Mouse (Mus musculus): ENCODE results near the gene Tmem248. TPM values are rescaled to one million over a fixed set of nuclear protein-coding genes. Genes with fewer than 3 reads are reported as not detected.

Gene Tmem248
- polyA plus RNA-seq, 1 experiment = 46.4 TPM

GRCm38 (mm10) chr5:130267316-130267715, 50.4 kb downstream of the Tmem248 start:
- TF ChIP-seq CTCF (IDR thresholded peaks at IDR 0.05; ENCODE audit: insufficient read depth, low read length) (peak; percentile 59), POLR2A (IDR thresholded peaks at IDR 0.05; ENCODE audit: borderline replicate concordance, extremely low read depth, low read depth, low read length) (no peak)
- H3K4me1 ChIP-seq (ENCODE audit: control insufficient read depth, insufficient read depth, low read length) = no peaks in the 10 kb centered on the region
- DNase-seq = no peak
- H3K4me3 ChIP-seq (replicated peaks; ENCODE audit: extremely low read depth, low read depth, low read length) = no peak overlapping the region
- 57% methylated on average over 1 of the region's 1 CpGs for WGBS

DNA sequence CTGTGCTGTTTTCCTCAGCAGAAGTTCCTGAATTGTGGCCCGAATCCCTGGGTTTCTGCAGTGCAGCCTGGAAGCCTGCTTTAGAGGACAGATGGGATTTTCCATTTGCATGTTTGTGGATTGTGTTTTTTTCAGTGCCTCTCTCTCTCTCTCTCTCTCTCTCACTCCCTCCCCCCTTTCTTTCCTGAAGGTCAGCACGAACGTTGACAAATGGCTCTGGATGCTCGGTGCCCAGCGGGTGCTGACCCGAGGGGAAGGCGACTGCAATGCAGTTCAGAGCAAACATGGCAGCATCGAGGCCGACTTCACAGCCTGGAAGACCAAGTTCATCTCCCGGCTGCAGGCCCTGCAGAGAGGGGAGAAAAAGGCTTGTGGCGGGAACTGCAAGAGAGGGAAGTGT, 52.1 kb downstream of the Tmem248 start:
- 76% methylated on average over 11 of the region's 11 CpGs for WGBS
- Histone ChIP-seq H3K4me1 (ENCODE audit: control insufficient read depth, insufficient read depth, low read length) (no peaks in the 10 kb centered on the region), H3K4me3 (replicated peaks; ENCODE audit: extremely low read depth, low read depth, low read length) (no peak overlapping the region)
- TF ChIP-seq CTCF (IDR thresholded peaks at IDR 0.05; ENCODE audit: insufficient read depth, low read length) (no peak), POLR2A (IDR thresholded peaks at IDR 0.05; ENCODE audit: borderline replicate concordance, extremely low read depth, low read depth, low read length) (no peak)
- DNase-seq = no peak

DNA sequence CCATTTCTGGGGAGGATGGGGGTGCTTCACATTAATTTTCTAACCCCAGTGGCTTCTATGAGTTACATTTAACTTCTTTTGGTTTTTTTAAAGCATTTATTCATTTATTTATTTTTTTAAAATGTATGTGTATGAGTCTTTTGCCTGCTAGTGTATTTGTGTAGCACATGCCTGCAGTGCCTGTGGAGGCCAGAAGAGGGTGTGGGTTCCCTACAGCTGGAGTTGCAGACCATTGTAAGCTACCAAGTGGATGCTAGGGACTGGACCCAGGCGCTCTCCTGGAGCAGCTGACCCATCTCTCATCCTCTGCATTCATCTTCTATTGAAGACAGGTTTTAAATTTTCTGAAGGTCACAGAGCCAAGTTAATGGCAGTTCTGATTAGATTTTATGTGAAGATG, 55.5 kb downstream of the Tmem248 start:
- no peaks in the 10 kb centered on the region for H3K4me1 ChIP-seq (ENCODE audit: control insufficient read depth, insufficient read depth, low read length)
- H3K4me3 ChIP-seq (replicated peaks; ENCODE audit: extremely low read depth, low read depth, low read length) = no peak overlapping the region
- TF ChIP-seq CTCF (IDR thresholded peaks at IDR 0.05; ENCODE audit: insufficient read depth, low read length) = 0 out of 2 replicates have a peak, but pooled peaks have one; percentile 15
- TF ChIP-seq POLR2A (IDR thresholded peaks at IDR 0.05; ENCODE audit: borderline replicate concordance, extremely low read depth, low read depth, low read length) = no peak
- 100% methylated on average over 1 of the region's 1 CpGs for WGBS
- DNase-seq = no peak

DNA sequence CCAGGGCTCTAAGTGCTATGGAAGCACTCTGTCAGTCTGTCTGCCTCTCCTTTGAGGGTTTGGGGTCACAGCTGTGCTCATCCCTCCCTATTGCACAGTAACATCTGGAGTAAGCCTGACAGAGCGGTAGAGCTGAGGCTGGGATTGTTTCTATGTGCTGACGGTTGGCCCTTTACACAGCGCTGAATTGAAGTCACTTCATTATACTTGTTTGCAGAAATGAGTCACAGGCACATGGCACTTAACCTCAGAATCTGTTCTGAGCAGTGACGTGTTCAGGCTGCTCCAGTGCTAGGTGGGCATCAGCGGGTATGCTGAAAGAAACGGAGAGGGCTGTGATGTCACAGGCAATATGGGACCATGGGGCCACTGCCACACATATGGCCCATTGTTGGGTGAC, 56.2 kb downstream of the Tmem248 start:
- WGBS = 81% methylated on average over 6 of the region's 6 CpGs
- Histone ChIP-seq H3K4me3 (replicated peaks; ENCODE audit: extremely low read depth, low read depth, low read length) (no peak overlapping the region), H3K4me1 (ENCODE audit: control insufficient read depth, insufficient read depth, low read length) (no peaks in the 10 kb centered on the region)
- no peak for DNase-seq
- no peak for TF ChIP-seq CTCF (IDR thresholded peaks at IDR 0.05; ENCODE audit: insufficient read depth, low read length)
- no peak for TF ChIP-seq POLR2A (IDR thresholded peaks at IDR 0.05; ENCODE audit: borderline replicate concordance, extremely low read depth, low read depth, low read length)

GRCm38 (mm10) chr5:130275509-130275908, 58.6 kb downstream of the Tmem248 start:
- 37% methylated on average over 4 of the region's 4 CpGs for WGBS
- H3K4me1 ChIP-seq (ENCODE audit: control insufficient read depth, insufficient read depth, low read length) = no peaks in the 10 kb centered on the region
- no peak for TF ChIP-seq POLR2A (IDR thresholded peaks at IDR 0.05; ENCODE audit: borderline replicate concordance, extremely low read depth, low read depth, low read length)
- TF ChIP-seq CTCF (IDR thresholded peaks at IDR 0.05; ENCODE audit: insufficient read depth, low read length) = peak; percentile 32; the same call in 1 of the 2 replicates
- H3K4me3 ChIP-seq (replicated peaks; ENCODE audit: extremely low read depth, low read depth, low read length) = no peak overlapping the region
- no peak for DNase-seq

DNA sequence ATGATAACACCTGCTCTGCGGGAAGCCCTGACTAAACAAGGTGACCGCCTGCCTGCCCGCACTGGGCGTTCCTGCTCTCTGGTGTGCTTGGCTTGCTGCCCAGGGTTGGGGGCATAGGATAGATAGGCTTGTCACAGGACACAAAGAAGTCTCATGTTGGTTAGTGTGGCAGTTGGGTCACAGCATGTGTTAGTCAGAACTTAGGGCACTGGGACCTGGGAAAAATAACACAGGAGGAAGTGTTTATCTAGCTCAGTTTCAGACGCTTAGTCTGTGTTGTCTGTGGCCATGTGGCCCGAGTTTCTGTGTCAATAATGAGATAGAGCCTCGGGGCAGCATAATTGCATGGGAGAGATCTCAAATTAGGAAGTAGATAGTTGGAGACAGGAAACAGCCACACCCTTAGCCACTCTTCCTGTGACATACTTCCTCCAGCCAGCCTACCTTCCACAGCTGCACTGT, 61.2 kb downstream of the Tmem248 start:
- no peaks in the 10 kb centered on the region for H3K4me1 ChIP-seq (ENCODE audit: control insufficient read depth, insufficient read depth, low read length)
- TF ChIP-seq CTCF (IDR thresholded peaks at IDR 0.05; ENCODE audit: insufficient read depth, low read length) = no peak
- TF ChIP-seq POLR2A (IDR thresholded peaks at IDR 0.05; ENCODE audit: borderline replicate concordance, extremely low read depth, low read depth, low read length) = no peak
- H3K4me3 ChIP-seq (replicated peaks; ENCODE audit: extremely low read depth, low read depth, low read length) = no peak overlapping the region
- no peak for DNase-seq
- WGBS = 65% methylated on average over 7 of the region's 7 CpGs

DNA sequence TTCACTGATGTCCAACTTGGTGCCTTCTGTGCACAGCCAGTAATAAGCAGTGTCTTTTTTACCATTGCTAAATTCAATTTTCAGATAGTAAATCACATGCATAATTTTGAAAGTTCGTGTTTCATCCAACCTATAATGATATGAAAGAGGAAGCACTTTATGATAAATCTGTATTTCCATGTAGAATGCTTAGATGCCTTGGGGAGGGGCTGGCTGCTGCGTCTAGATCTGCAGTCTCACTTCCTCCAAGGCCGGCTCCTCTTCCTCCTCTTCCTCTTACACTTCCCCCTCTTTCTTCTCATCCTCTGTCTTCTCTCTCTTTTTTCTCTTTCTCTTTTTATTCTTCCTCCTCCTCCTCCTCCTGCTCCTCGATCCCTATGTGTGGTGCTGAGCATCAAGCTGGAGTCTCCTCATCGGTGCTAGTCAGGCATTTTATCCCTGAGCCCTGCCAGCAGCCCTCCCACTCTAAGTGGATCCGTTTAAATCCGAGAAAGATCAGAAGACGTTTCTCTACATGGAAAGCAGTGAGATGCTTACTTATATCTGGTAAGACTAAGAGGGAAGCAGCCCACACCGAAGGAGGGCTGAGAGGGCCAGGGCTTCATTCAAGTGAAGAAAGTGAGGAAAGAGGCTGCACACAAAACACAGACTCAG, 66.3 kb downstream of the Tmem248 start:
- Histone ChIP-seq H3K4me1 (ENCODE audit: control insufficient read depth, insufficient read depth, low read length) (no peaks in the 10 kb centered on the region), H3K4me3 (replicated peaks; ENCODE audit: extremely low read depth, low read depth, low read length) (no peak overlapping the region)
- 92% methylated on average over 9 of the region's 9 CpGs for WGBS
- DNase-seq = no peak
- TF ChIP-seq POLR2A (IDR thresholded peaks at IDR 0.05; ENCODE audit: borderline replicate concordance, extremely low read depth, low read depth, low read length) (no peak), CTCF (IDR thresholded peaks at IDR 0.05; ENCODE audit: insufficient read depth, low read length) (no peak)

GRCm38 (mm10) chr5:130288106-130288505, 71.2 kb downstream of the Tmem248 start:
- DNase-seq = no peak
- WGBS = 81% methylated on average over 7 of the region's 7 CpGs
- Histone ChIP-seq H3K4me1 (ENCODE audit: control insufficient read depth, insufficient read depth, low read length) (no peaks in the 10 kb centered on the region), H3K4me3 (replicated peaks; ENCODE audit: extremely low read depth, low read depth, low read length) (no peak overlapping the region)
- no peak for TF ChIP-seq CTCF (IDR thresholded peaks at IDR 0.05; ENCODE audit: insufficient read depth, low read length)
- TF ChIP-seq POLR2A (IDR thresholded peaks at IDR 0.05; ENCODE audit: borderline replicate concordance, extremely low read depth, low read depth, low read length) = no peak

GRCm38 (mm10) chr5:130290242-130290641, 73.4 kb downstream of the Tmem248 start:
- no peak for DNase-seq
- no peak overlapping the region for H3K4me3 ChIP-seq (replicated peaks; ENCODE audit: extremely low read depth, low read depth, low read length)
- WGBS = 96% methylated on average over 6 of the region's 6 CpGs
- no peaks in the 10 kb centered on the region for H3K4me1 ChIP-seq (ENCODE audit: control insufficient read depth, insufficient read depth, low read length)
- TF ChIP-seq POLR2A (IDR thresholded peaks at IDR 0.05; ENCODE audit: borderline replicate concordance, extremely low read depth, low read depth, low read length) = no peak
- TF ChIP-seq CTCF (IDR thresholded peaks at IDR 0.05; ENCODE audit: insufficient read depth, low read length) = no peak

- Histone ChIP-seq H3K4me3 (replicated peaks; ENCODE audit: extremely low read depth, low read depth, low read length) (no peak overlapping the region), H3K4me1 (ENCODE audit: control insufficient read depth, insufficient read depth, low read length) (no peaks in the 10 kb centered on the region)
- TF ChIP-seq POLR2A (IDR thresholded peaks at IDR 0.05; ENCODE audit: borderline replicate concordance, extremely low read depth, low read depth, low read length) (no peak), CTCF (IDR thresholded peaks at IDR 0.05; ENCODE audit: insufficient read depth, low read length) (no peak)
- no peak for DNase-seq
- 94% methylated on average over 12 of the region's 12 CpGs for WGBS
These were observed 73.9 kb downstream of the Tmem248 start for GRCm38 (mm10) chr5:130290775-130291174.

Measured in lung, adult 2 months (tissue).